ENCODE assay signal across 8 mouse cellular contexts in the genomic region with DNA sequence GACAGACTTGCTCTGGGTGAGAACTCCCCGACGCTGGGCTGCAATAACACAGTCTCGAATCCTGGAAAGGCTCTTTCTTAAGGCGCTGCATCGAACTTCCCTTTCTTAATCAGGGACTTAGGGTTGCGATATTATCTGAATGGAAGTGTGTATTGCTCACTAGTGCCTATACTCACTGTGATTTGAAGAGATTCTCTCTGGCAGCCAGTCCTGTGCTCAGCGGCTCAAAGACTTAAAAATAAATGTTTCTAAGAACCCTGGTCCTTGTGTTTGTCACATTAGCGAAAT. TPM values are rescaled to one million over a fixed set of nuclear protein-coding genes. Genes with fewer than 3 reads are reported as not detected.
DNase-seq lines count a peak whose midpoint lies in the region; ATAC-seq lines count a peak whose summit lies in the region.

No protein-coding gene starts in this region.

- peaks cover 81% of the 10 kb centered on the region for H3K27me3 ChIP-seq in megakaryocyte, embryonic 14.5 days (replicated peaks)
- H3K27me3 ChIP-seq in heart, embryonic 16.5 days (ENCODE audit: control insufficient read depth, insufficient read depth, low read length), result no peaks in the 10 kb centered on the region
- H3K27me3 ChIP-seq in liver, embryonic 11.5 days (replicated peaks; ENCODE audit: control insufficient read depth, insufficient read depth, low read length), result peaks cover 38% of the 10 kb centered on the region
- H3K27me3 ChIP-seq in stomach, embryonic 15.5 days (replicated peaks), result no peaks in the 10 kb centered on the region

- peak overlapping the region; percentile 75 for H3K4me2 ChIP-seq in heart, embryonic 16.5 days (ENCODE audit: low read depth, low read length)
- peak overlapping the region; percentile 86 for H3K4me2 ChIP-seq in liver, embryonic 11.5 days
- peak overlapping the region; percentile 85 for H3K4me2 ChIP-seq in stomach, embryonic 15.5 days

- peak overlapping the region; percentile 92 for H3K4me3 ChIP-seq in megakaryocyte, embryonic 14.5 days (replicated peaks)
- H3K4me3 ChIP-seq in heart, embryonic 16.5 days (ENCODE audit: low read length), result peak overlapping the region; percentile 67
- peak overlapping the region; percentile 71 for H3K4me3 ChIP-seq in liver, embryonic 11.5 days (ENCODE audit: low read depth, low read length)
- H3K4me3 ChIP-seq in stomach, embryonic 15.5 days (replicated peaks), result peak overlapping the region; percentile 69

- DNase-seq in liver, embryonic 11.5 days (ENCODE audit: low spot score), result no peak
- no peak for DNase-seq in frontal cortex, postnatal 25 days (ENCODE audit: low spot score in 2 of 2)
- no peak for DNase-seq in gastrocnemius, postnatal 10 days
- no peak for DNase-seq in yolk sac, embryonic 10.5 days (ENCODE audit: low spot score)

- ATAC-seq in megakaryocyte, adult 5-6 weeks (ENCODE audit: poor library complexity, severe bottlenecking), result no peak
- no peak for ATAC-seq in heart, embryonic 16.5 days (replicated peaks; ENCODE audit: extremely low read depth, insufficient read depth, low FRiP score)
- ATAC-seq in liver, embryonic 11.5 days (replicated peaks; ENCODE audit: low FRiP score), result no peak
- ATAC-seq in stomach, embryonic 15.5 days (ENCODE audit: insufficient read depth, low FRiP score, low read depth), result no peak

- no peaks in the 10 kb centered on the region for H3K9me3 ChIP-seq in megakaryocyte, embryonic 14.5 days
- H3K9me3 ChIP-seq in heart, embryonic 16.5 days (replicated peaks; ENCODE audit: control insufficient read depth, low read length), result no peaks in the 10 kb centered on the region
- no peaks in the 10 kb centered on the region for H3K9me3 ChIP-seq in liver, embryonic 11.5 days (ENCODE audit: control insufficient read depth, low read length)
- H3K9me3 ChIP-seq in stomach, embryonic 15.5 days, result no peaks in the 10 kb centered on the region

- peak overlapping the region; percentile 79 for H3K9ac ChIP-seq in heart, embryonic 16.5 days (ENCODE audit: low read length)
- H3K9ac ChIP-seq in liver, embryonic 11.5 days (ENCODE audit: low read depth, low read length), result no peak overlapping the region
- H3K9ac ChIP-seq in stomach, embryonic 15.5 days, result no peak overlapping the region

- peaks cover 27% of the 10 kb centered on the region for H3K4me1 ChIP-seq in megakaryocyte, embryonic 14.5 days
- H3K4me1 ChIP-seq in heart, embryonic 16.5 days (ENCODE audit: control insufficient read depth, insufficient read depth, low read length), result peaks cover 26% of the 10 kb centered on the region
- H3K4me1 ChIP-seq in liver, embryonic 11.5 days (replicated peaks; ENCODE audit: control insufficient read depth, insufficient read depth, low read length), result no peaks in the 10 kb centered on the region
- 0 out of 2 replicates have a peak, but pooled peaks cover 3% of the 10 kb centered on the region for H3K4me1 ChIP-seq in stomach, embryonic 15.5 days

- WGBS in heart, embryonic 16.5 days, result 24% methylated on average over 8 of the region's 8 CpGs
- 33% methylated on average over 8 of the region's 8 CpGs for WGBS in liver, embryonic 11.5 days
- 28% methylated on average over 8 of the region's 8 CpGs for WGBS in stomach, embryonic 15.5 days

- no peaks in the 10 kb centered on the region for H3K36me3 ChIP-seq in megakaryocyte, embryonic 14.5 days (replicated peaks; ENCODE audit: low read length)
- no peaks in the 10 kb centered on the region; the same call in 1 of the 2 replicates for H3K36me3 ChIP-seq in heart, embryonic 16.5 days (ENCODE audit: control insufficient read depth, insufficient read depth)
- no peaks in the 10 kb centered on the region for H3K36me3 ChIP-seq in liver, embryonic 11.5 days (ENCODE audit: control insufficient read depth, insufficient read depth, low read length)
- no peaks in the 10 kb centered on the region for H3K36me3 ChIP-seq in stomach, embryonic 15.5 days

- no peak overlapping the region for H3K27ac ChIP-seq in heart, embryonic 16.5 days (ENCODE audit: low read length)
- no peak overlapping the region for H3K27ac ChIP-seq in liver, embryonic 11.5 days (ENCODE audit: low read depth, low read length)
- peak overlapping the region; percentile 23; the same call in 1 of the 2 replicates for H3K27ac ChIP-seq in stomach, embryonic 15.5 days

RNA-seq across cellular contexts. Expression of gene Slc4a4, which starts 1.7 kb away (rescaled TPM):
- polyA plus RNA-seq in megakaryocyte, embryonic 14.5 days (2012; ENCODE audit: insufficient read depth, low replicate concordance), result not detected in 2 replicates
- total RNA-seq in megakaryocyte, adult 5-6 weeks (2015), result not detected in 2 replicates
- total RNA-seq in megakaryocyte, adult 5-6 weeks (2017), result not detected in 2 replicates
- 2.8 and 6.7 TPM in 2 replicates for polyA plus RNA-seq in heart, embryonic 16.5 days (2015; fragmentation: Nextera tagmentation; extraction: Ambion mirVana)
- polyA plus RNA-seq in liver, embryonic 11.5 days (2014; fragmentation: Nextera tagmentation; extraction: Ambion mirVana), result 1.2 and 1.5 TPM in 2 replicates
- 4.3 and 4.4 TPM in 2 replicates for polyA plus RNA-seq in stomach, embryonic 15.5 days (2015; fragmentation: Nextera tagmentation; extraction: Ambion mirVana)
- total RNA-seq in gastrocnemius, postnatal 10 days (2021), result 10 to 100 TPM; 11.3 to 11.7 TPM
